Mouse (Mus musculus): ENCODE measurements around the gene Rhbdd1.

The Rhbdd1 gene

GRCm38 (mm10) chr1:82491954-82492353 lies 175.7 kb downstream of the Rhbdd1 start:
- no peak for DNase-seq
